Mouse (Mus musculus) left cerebral cortex, adult 2 months (tissue): Measurements from ENCODE around the gene Adamts1. TPM values are rescaled to one million over a fixed set of nuclear protein-coding genes. Genes with fewer than 3 reads are reported as not detected.

Experiments used
- DNase-seq, 2 experiments: peaks; one replicate each; pipeline ENCODE4 v3.0.0; 2021 to 2022; ENCODE audit warnings: low spot score in 2 of 2, mixed read lengths in 1 of 2; ENCODE audit errors: extremely low spot score in 1 of 2
- H3K27ac ChIP-seq: fragments of 200-600 bp; 2 replicates; pipeline ENCODE4 v1.8.1; 2022
- H3K4me3 ChIP-seq: fragments of 200-600 bp; 2 replicates; pipeline ENCODE4 v1.8.1; 2022
- CTCF ChIP-seq: fragments of 200-600 bp; IDR thresholded peaks from 2 replicates; pipeline ENCODE4 v1.8.1; 2022; ENCODE audit warnings: antibody characterized with exemption, mild to moderate bottlenecking, moderate library complexity
- intact Hi-C: fragments of 180-260 bp; cut with DNase I; formaldehyde crosslinking; loops from one replicate; pipeline ENCODE4 v1.15.1; 2025
- total RNA-seq, 2 experiments: library from RNA; stranded (reverse); gene quantifications; 2 replicates each; pipeline ENCODE4 v1.2.3; 2021

Adamts1 gene
- total RNA-seq, 2 experiments from 2014 or later, result 10.3 to 12.1 TPM

- TF ChIP-seq CTCF, result no peak
- DNase-seq, result no peak
- Histone ChIP-seq H3K27ac (no peak overlapping the region), H3K4me3 (no peak overlapping the region)
- intact Hi-C loops, result no loop called here
These were observed 40.8 kb downstream of the Adamts1 start for GRCm38 (mm10) chr16:85762052-85762665.

DNA sequence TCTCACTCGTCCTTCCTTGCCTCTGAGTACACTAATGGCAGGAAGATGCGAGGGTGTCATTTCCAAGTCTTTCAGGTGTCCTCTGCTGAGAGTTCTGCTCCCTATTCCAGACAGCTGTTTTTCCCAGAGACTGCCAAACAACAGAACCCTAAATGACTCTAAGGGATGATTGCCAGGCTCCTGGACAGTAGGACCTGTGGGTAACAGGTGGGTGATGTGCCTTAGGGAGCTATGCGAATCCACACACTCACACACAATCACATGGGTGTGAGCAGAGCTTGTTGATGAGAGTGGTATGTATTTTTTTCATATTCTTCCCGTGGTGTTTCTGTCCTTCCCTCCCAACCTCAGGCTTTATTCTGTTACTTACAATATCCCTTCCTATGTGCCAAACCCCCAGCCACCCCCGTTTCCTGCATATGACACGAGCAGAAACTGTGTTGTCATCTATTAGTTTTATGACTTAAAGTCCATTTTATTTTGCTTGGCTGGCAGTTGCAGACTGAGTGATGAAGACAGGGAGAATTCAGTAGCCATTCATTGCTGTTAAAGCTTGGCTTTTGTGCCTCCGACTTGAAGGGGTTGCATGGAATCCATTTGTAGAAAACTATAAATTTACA lies 41.8 kb downstream of the Adamts1 start:
- no peak for TF ChIP-seq CTCF
- intact Hi-C loops, result no loop called here
- DNase-seq, result no peak

GRCm38 (mm10) chr16:85756101-85756819 lies 46.7 kb downstream of the Adamts1 start:
- intact Hi-C loops, result no loop called here
- Histone ChIP-seq H3K4me3 (no peak overlapping the region), H3K27ac (no peak overlapping the region)
- peak; percentile 27 to 39 for DNase-seq
- no peak for TF ChIP-seq CTCF

More for the DNA sequence above, 41.8 kb downstream of the Adamts1 start:
- H3K4me3 ChIP-seq, result no peak overlapping the region
- no peak overlapping the region for H3K27ac ChIP-seq

DNA sequence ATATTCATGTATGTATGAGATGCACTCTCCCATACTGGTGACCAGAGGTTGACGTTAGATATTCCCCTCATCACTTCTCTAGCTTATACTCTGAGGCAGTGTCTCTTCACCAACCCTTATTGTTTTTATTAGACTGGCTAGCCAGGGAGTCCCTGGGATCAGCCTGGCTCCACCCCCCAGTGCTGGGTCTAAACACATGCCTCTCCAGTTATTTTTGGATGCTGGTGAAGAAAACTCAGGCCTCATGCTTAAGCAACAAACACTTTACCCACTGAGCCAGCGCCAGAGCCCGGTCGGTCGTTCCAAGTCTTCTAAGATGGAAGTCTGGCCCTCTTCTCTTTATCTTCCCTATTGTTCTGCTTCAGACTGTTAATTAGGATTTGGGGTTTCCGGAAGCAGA lies 53.6 kb downstream of the Adamts1 start:
- intact Hi-C loops, result no loop called here
- no peak overlapping the region for H3K27ac ChIP-seq

DNA sequence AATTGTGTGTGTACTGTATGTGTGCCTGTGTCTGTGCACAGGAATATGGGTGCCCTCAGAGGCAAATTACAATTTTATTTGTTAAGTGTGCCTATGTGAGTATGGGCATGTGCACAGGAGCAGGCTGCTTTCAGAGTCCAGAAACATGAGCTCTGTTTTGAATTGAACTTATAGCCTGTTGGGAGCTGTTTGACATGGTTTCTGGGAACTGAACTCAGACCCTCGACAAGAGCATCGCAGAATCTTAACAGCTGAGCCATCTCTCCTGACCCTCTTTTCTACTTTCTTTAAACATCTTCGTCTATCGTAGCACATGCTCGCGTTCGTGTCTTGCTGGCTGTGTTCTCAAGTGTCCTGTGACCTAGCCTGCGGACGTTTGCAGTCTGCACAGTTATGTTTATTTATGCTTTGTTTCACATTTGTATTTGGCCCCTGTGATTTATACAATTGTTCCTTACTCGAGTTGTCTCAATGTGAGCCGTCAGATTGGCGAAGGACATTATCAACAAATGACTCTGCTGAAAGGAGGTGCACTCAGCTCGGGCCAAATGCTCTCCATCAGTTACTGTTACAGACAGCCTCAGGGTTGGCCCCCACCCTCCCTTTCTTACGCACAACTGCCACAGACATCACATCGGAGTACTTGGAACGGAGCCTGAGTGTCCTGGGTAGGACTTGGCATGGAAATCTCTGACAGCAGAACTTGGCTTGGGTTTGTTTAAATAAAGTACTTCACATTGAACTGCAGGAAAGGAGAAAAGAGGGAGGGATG lies 55.1 kb downstream of the Adamts1 start:
- no peak for DNase-seq
- no peak for TF ChIP-seq CTCF
- intact Hi-C loops, result no loop called here
- H3K4me3 ChIP-seq, result no peak overlapping the region
- H3K27ac ChIP-seq, result no peak overlapping the region

More for the DNA sequence above, 53.6 kb downstream of the Adamts1 start:
- DNase-seq, result no peak
- no peak for TF ChIP-seq CTCF
- H3K4me3 ChIP-seq, result no peak overlapping the region

DNA sequence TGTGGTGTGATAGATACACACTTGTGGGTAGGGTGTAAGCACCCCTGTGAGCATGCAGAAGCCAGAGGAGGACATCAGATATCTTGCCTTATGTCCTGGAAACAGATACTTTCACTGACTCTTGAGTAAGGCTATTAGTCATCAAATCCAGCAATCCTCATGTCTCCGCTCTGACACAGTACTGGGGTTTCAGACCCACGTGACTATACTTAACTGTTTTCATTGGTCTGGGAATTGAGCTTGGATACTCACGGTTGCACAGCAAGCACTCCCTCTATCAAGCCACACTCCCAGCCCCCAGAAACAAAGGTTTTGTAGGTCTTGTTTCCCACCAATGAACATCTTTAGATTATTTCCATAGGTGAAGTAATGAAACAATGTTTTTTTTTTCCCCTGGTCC lies 56.5 kb downstream of the Adamts1 start:
- TF ChIP-seq CTCF, result no peak
- intact Hi-C loops, result no loop called here

More for the DNA sequence above, 56.5 kb downstream of the Adamts1 start:
- H3K27ac ChIP-seq, result no peak overlapping the region
- DNase-seq, result no peak
- no peak overlapping the region for H3K4me3 ChIP-seq

Other genes with a start within 250 kb of the Adamts1 start
- 1 to 10 TPM; 5.0 to 5.8 TPM for gene Cyyr1, start 249.7 kb downstream of the Adamts1 start, total RNA-seq
- gene Adamts5, start 98.7 kb upstream of the Adamts1 start, total RNA-seq, result 1 to 10 TPM in 1 of 2 experiments, under 1 TPM in 1; 0.97 to 1.0 TPM